Mouse (Mus musculus): ENCODE measurements around the gene Map3k13. TPM values are rescaled to one million over a fixed set of nuclear protein-coding genes. Genes with fewer than 3 reads are reported as not detected.
A peak's percentile ranks its signal among the peaks of the same experiment; 100 is the strongest.
"Not testable (repeated sequence)": the region's sequence is repeated elsewhere in the genome, so short reads cannot be mapped to it uniquely, and the experiment has no call there.

Map3k13 gene
- polyA plus RNA-seq, 1 experiment from 2014 or later, result 6.4 TPM

DNA sequence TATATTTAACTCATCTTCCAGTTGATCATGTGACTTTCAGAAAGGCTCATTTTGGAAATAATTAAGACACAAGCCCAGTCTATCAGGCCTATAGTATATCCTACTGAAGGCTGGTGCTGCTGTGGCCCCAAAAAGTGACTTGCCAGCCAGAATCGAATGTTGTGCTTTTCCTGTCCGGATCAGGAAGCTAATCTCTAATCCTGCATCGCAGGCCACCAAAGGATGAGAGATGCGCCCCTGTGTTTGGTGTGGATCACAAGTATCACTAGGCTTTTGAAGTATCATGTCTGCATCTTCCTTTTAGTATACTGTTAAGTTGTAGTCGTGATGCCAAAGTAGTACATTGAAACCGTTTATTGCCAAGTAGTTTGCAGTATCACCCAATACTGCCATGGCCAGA, 99.7 kb downstream of the Map3k13 start:
- ATAC-seq, result no peak
- Histone ChIP-seq H3K9me3 (replicated peaks; ENCODE audit: control insufficient read depth, low read length, poor library complexity, severe bottlenecking) (no peaks in the 10 kb centered on the region), H3K9ac (ENCODE audit: low read depth, low read length) (no peak overlapping the region), H3K36me3 (ENCODE audit: control insufficient read depth, insufficient read depth, low read length) (peaks cover 11% of the 10 kb centered on the region; the same call in 1 of the 2 replicates), H3K4me3 (ENCODE audit: low read depth, low read length) (no peak overlapping the region), H3K27me3 (ENCODE audit: control insufficient read depth, insufficient read depth, low read depth, low read length) (no peaks in the 10 kb centered on the region), H3K4me2 (ENCODE audit: low read length) (no peak overlapping the region), H3K27ac (ENCODE audit: low read length) (no peak overlapping the region), H3K4me1 (ENCODE audit: control insufficient read depth, insufficient read depth, low read length) (no peaks in the 10 kb centered on the region)
- 91% methylated on average over 6 of the region's 6 CpGs for WGBS

- Histone ChIP-seq H3K9ac (ENCODE audit: low read depth, low read length) (no peak overlapping the region), H3K4me2 (ENCODE audit: low read length) (no peak overlapping the region), H3K27ac (ENCODE audit: low read length) (no peak overlapping the region), H3K27me3 (ENCODE audit: control insufficient read depth, insufficient read depth, low read depth, low read length) (no peaks in the 10 kb centered on the region), H3K36me3 (ENCODE audit: control insufficient read depth, insufficient read depth, low read length) (peaks cover 8% of the 10 kb centered on the region), H3K4me3 (ENCODE audit: low read depth, low read length) (no peak overlapping the region), H3K4me1 (ENCODE audit: control insufficient read depth, insufficient read depth, low read length) (no peaks in the 10 kb centered on the region), H3K9me3 (replicated peaks; ENCODE audit: control insufficient read depth, low read length, poor library complexity, severe bottlenecking) (no peaks in the 10 kb centered on the region)
- no peak for ATAC-seq
- WGBS, result 81% methylated on average over 5 of the region's 5 CpGs
Measured at GRCm38 (mm10) chr16:21901286-21901685, 107.1 kb downstream of the Map3k13 start.

DNA sequence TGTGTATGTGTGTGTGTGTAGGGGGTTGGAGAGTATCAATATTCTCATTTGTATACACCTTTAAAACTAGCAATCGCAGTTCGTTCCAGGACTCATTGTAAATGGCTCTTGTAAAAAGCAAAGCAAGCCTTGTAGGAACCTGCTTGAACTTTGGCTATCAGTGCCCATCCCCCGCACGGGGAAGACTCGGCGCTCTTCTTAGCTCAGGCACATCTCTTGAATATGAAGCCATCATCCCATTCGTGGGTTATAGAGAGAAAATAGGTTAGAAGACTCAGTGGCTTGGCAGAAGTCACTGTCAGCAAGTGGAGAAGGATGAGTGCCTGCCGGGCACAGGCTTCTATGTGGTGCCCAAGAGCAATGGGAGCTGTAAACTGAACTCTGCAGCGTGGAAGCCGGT, 110.5 kb downstream of the Map3k13 start:
- Histone ChIP-seq H3K4me1 (ENCODE audit: control insufficient read depth, insufficient read depth, low read length) (no peaks in the 10 kb centered on the region), H3K4me3 (ENCODE audit: low read depth, low read length) (no peak overlapping the region), H3K27me3 (ENCODE audit: control insufficient read depth, insufficient read depth, low read depth, low read length) (no peaks in the 10 kb centered on the region), H3K27ac (ENCODE audit: low read length) (no peak overlapping the region), H3K9ac (ENCODE audit: low read depth, low read length) (no peak overlapping the region), H3K9me3 (replicated peaks; ENCODE audit: control insufficient read depth, low read length, poor library complexity, severe bottlenecking) (no peaks in the 10 kb centered on the region), H3K36me3 (ENCODE audit: control insufficient read depth, insufficient read depth, low read length) (peaks cover 8% of the 10 kb centered on the region), H3K4me2 (ENCODE audit: low read length) (no peak overlapping the region)
- ATAC-seq, result no peak
- 88% methylated on average over 10 of the region's 10 CpGs for WGBS

DNA sequence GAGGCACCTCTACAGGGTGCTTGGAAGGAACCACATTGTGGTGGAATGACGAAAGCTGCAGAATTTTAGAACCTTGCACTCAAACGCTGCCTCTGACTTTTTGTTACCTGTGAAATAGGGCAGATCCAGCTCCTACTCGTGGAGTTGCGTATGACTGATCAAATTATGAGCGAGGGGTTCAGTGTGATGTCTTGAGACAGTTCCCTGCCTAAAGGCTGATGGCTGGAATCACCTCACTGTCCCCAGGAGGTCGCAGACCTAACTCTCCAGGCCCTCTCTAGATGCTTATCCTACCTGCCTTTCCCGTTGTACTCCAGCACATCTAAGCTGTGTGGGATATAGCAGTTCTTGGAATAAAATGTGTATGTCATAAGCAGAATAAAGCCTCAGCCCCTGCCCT, 111.8 kb downstream of the Map3k13 start:
- H3K4me3 ChIP-seq (ENCODE audit: low read depth, low read length), result no peak overlapping the region
- H3K27ac ChIP-seq (ENCODE audit: low read length), result no peak overlapping the region
- H3K9ac ChIP-seq (ENCODE audit: low read depth, low read length), result no peak overlapping the region
- 92% methylated on average over 7 of the region's 7 CpGs for WGBS
- no peaks in the 10 kb centered on the region for H3K4me1 ChIP-seq (ENCODE audit: control insufficient read depth, insufficient read depth, low read length)
- ATAC-seq, result no peak
- H3K36me3 ChIP-seq (ENCODE audit: control insufficient read depth, insufficient read depth, low read length), result peaks cover 11% of the 10 kb centered on the region
- no peaks in the 10 kb centered on the region for H3K27me3 ChIP-seq (ENCODE audit: control insufficient read depth, insufficient read depth, low read depth, low read length)
- H3K9me3 ChIP-seq (replicated peaks; ENCODE audit: control insufficient read depth, low read length, poor library complexity, severe bottlenecking), result no peaks in the 10 kb centered on the region
- H3K4me2 ChIP-seq (ENCODE audit: low read length), result no peak overlapping the region

- Histone ChIP-seq H3K4me1 (ENCODE audit: control insufficient read depth, insufficient read depth, low read length) (no peaks in the 10 kb centered on the region), H3K9me3 (replicated peaks; ENCODE audit: control insufficient read depth, low read length, poor library complexity, severe bottlenecking) (no peaks in the 10 kb centered on the region), H3K4me2 (ENCODE audit: low read length) (no peak overlapping the region), H3K9ac (ENCODE audit: low read depth, low read length) (no peak overlapping the region), H3K36me3 (ENCODE audit: control insufficient read depth, insufficient read depth, low read length) (peaks cover 14% of the 10 kb centered on the region), H3K27me3 (ENCODE audit: control insufficient read depth, insufficient read depth, low read depth, low read length) (no peaks in the 10 kb centered on the region), H3K4me3 (ENCODE audit: low read depth, low read length) (no peak overlapping the region), H3K27ac (ENCODE audit: low read length) (no peak overlapping the region)
- 93% methylated on average over 6 of the region's 6 CpGs for WGBS
- ATAC-seq, result 0 out of 2 replicates have a peak, but pooled peaks have one; percentile 42
Measured at GRCm38 (mm10) chr16:21906902-21907301, 112.8 kb downstream of the Map3k13 start.

GRCm38 (mm10) chr16:21908906-21909305, 114.8 kb downstream of the Map3k13 start:
- H3K36me3 ChIP-seq (ENCODE audit: control insufficient read depth, insufficient read depth, low read length), result peaks cover 14% of the 10 kb centered on the region
- ATAC-seq, result not testable (repeated sequence)
- WGBS, result 34% methylated on average over 6 of the region's 8 CpGs

GRCm38 (mm10) chr16:21913347-21913746, 119.2 kb downstream of the Map3k13 start:
- ATAC-seq, result peak; percentile 21; the same call in 1 of the 2 replicates
- Histone ChIP-seq H3K4me2 (ENCODE audit: low read length) (no peak overlapping the region), H3K27ac (ENCODE audit: low read length) (no peak overlapping the region), H3K4me3 (ENCODE audit: low read depth, low read length) (no peak overlapping the region), H3K9me3 (replicated peaks; ENCODE audit: control insufficient read depth, low read length, poor library complexity, severe bottlenecking) (no peaks in the 10 kb centered on the region), H3K36me3 (ENCODE audit: control insufficient read depth, insufficient read depth, low read length) (peaks cover 34% of the 10 kb centered on the region), H3K4me1 (ENCODE audit: control insufficient read depth, insufficient read depth, low read length) (no peaks in the 10 kb centered on the region), H3K27me3 (ENCODE audit: control insufficient read depth, insufficient read depth, low read depth, low read length) (no peaks in the 10 kb centered on the region), H3K9ac (ENCODE audit: low read depth, low read length) (no peak overlapping the region)
- WGBS, result 88% methylated on average over 6 of the region's 6 CpGs

More at GRCm38 (mm10) chr16:21908906-21909305, 114.8 kb downstream of the Map3k13 start:
- not testable (repeated sequence) for H3K27ac ChIP-seq (ENCODE audit: low read length); H3K9me3 ChIP-seq (replicated peaks; ENCODE audit: control insufficient read depth, low read length, poor library complexity, severe bottlenecking); H3K4me2 ChIP-seq (ENCODE audit: low read length); H3K4me1 ChIP-seq (ENCODE audit: control insufficient read depth, insufficient read depth, low read length); H3K4me3 ChIP-seq (ENCODE audit: low read depth, low read length); H3K27me3 ChIP-seq (ENCODE audit: control insufficient read depth, insufficient read depth, low read depth, low read length); H3K9ac ChIP-seq (ENCODE audit: low read depth, low read length)

- H3K27ac ChIP-seq (ENCODE audit: low read length), result no peak overlapping the region
- no peaks in the 10 kb centered on the region for H3K4me1 ChIP-seq (ENCODE audit: control insufficient read depth, insufficient read depth, low read length)
- peaks cover 30% of the 10 kb centered on the region for H3K36me3 ChIP-seq (ENCODE audit: control insufficient read depth, insufficient read depth, low read length)
- WGBS, result 81% methylated on average over 7 of the region's 7 CpGs
- no peak overlapping the region for H3K4me3 ChIP-seq (ENCODE audit: low read depth, low read length)
- no peak overlapping the region for H3K9ac ChIP-seq (ENCODE audit: low read depth, low read length)
- H3K4me2 ChIP-seq (ENCODE audit: low read length), result no peak overlapping the region
- no peak for ATAC-seq
- H3K27me3 ChIP-seq (ENCODE audit: control insufficient read depth, insufficient read depth, low read depth, low read length), result no peaks in the 10 kb centered on the region
- H3K9me3 ChIP-seq (replicated peaks; ENCODE audit: control insufficient read depth, low read length, poor library complexity, severe bottlenecking), result no peaks in the 10 kb centered on the region
Measured at GRCm38 (mm10) chr16:21916681-21917080, 122.5 kb downstream of the Map3k13 start.

DNA sequence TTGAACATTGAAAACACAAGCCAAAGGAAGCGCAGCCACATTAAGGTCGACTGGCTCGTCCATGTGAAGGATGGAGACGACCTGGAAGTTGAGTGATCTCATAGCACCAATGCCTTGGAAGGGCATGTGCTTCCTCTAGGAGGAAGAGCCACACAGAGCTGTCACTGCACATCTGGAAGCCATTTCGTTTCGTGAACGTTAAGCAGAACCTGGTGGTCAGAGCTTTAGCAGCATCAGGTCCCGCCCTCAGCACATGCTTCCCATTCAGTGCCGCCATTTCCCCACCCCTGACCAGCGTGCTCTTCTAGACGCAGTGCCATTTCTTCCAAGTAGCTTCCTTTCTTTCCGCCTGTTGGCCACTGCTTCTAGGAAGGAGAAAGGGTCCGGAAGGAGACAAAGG, 134.3 kb downstream of the Map3k13 start:
- no peak overlapping the region for H3K4me2 ChIP-seq (ENCODE audit: low read length)
- 85% methylated on average over 13 of the region's 13 CpGs for WGBS
- no peaks in the 10 kb centered on the region for H3K4me1 ChIP-seq (ENCODE audit: control insufficient read depth, insufficient read depth, low read length)
- H3K36me3 ChIP-seq (ENCODE audit: control insufficient read depth, insufficient read depth, low read length), result peaks cover 31% of the 10 kb centered on the region
- ATAC-seq, result no peak
- no peaks in the 10 kb centered on the region for H3K27me3 ChIP-seq (ENCODE audit: control insufficient read depth, insufficient read depth, low read depth, low read length)
- no peak overlapping the region for H3K27ac ChIP-seq (ENCODE audit: low read length)
- H3K9me3 ChIP-seq (replicated peaks; ENCODE audit: control insufficient read depth, low read length, poor library complexity, severe bottlenecking), result no peaks in the 10 kb centered on the region
- no peak overlapping the region for H3K9ac ChIP-seq (ENCODE audit: low read depth, low read length)
- no peak overlapping the region for H3K4me3 ChIP-seq (ENCODE audit: low read depth, low read length)
